Mouse (Mus musculus): ENCODE data around the gene Acsf3. TPM values are rescaled to one million over a fixed set of nuclear protein-coding genes. Genes with fewer than 3 reads are reported as not detected.

Gene Acsf3
- polyA plus RNA-seq (2015; fragmentation: Nextera tagmentation; extraction: Ambion mirVana) = 21.8 and 24.6 TPM in 2 replicates

- no peaks in the 10 kb centered on the region for H3K9me3 ChIP-seq
- peak; percentile 75 for ATAC-seq
- WGBS = 1% methylated on average over 50 of the region's 50 CpGs
Measured at GRCm38 (mm10) chr8:122775285-122776155, at the start of gene Acsf3. Gene Acsf3 (plus strand): TSS chr8:122775486.

GRCm38 (mm10) chr8:122726789-122727188 lies 48.5 kb upstream of the Acsf3 start:
- no peak overlapping the region for H3K9ac ChIP-seq
- H3K4me2 ChIP-seq (replicated peaks) = no peak overlapping the region
- H3K27me3 ChIP-seq (replicated peaks) = peaks cover 3% of the 10 kb centered on the region; the same call in 1 of the 2 replicates
- no peak overlapping the region for H3K27ac ChIP-seq
- WGBS = 55% methylated on average over 2 of the region's 2 CpGs
- H3K9me3 ChIP-seq = no peaks in the 10 kb centered on the region
- no peaks in the 10 kb centered on the region for H3K4me1 ChIP-seq (replicated peaks)
- ATAC-seq = peak; percentile 58; the same call in 1 of the 2 replicates
- H3K36me3 ChIP-seq = no peaks in the 10 kb centered on the region
- H3K4me3 ChIP-seq (replicated peaks) = no peak overlapping the region

More at GRCm38 (mm10) chr8:122775285-122776155, at the start of gene Acsf3:
- Histone ChIP-seq H3K9ac (peak within 1 kb of the TSS; percentile 82), H3K4me3 (replicated peaks) (peak within 1 kb of the TSS; percentile 87), H3K36me3 (no peaks in the 10 kb centered on the region), H3K27ac (no peak within 1 kb of the TSS), H3K27me3 (replicated peaks) (0 out of 2 replicates have a peak, but pooled peaks cover under 1% of the 10 kb centered on the region), H3K4me1 (replicated peaks) (peaks cover 6% of the 10 kb centered on the region; the same call in 1 of the 2 replicates), H3K4me2 (replicated peaks) (peak within 1 kb of the TSS; percentile 87)

GRCm38 (mm10) chr8:122727412-122727811 lies 47.9 kb upstream of the Acsf3 start:
- ATAC-seq = no peak
- 53% methylated on average over 5 of the region's 5 CpGs for WGBS
- no peak overlapping the region for H3K4me2 ChIP-seq (replicated peaks)

GRCm38 (mm10) chr8:122728630-122729029 lies 46.7 kb upstream of the Acsf3 start:
- no peak for ATAC-seq
- 26% methylated on average over 3 of the region's 3 CpGs for WGBS

More at GRCm38 (mm10) chr8:122727412-122727811, 47.9 kb upstream of the Acsf3 start:
- Histone ChIP-seq H3K36me3 (no peaks in the 10 kb centered on the region), H3K9ac (no peak overlapping the region), H3K27me3 (replicated peaks) (peaks cover 3% of the 10 kb centered on the region; the same call in 1 of the 2 replicates), H3K4me3 (replicated peaks) (no peak overlapping the region), H3K9me3 (no peaks in the 10 kb centered on the region), H3K4me1 (replicated peaks) (no peaks in the 10 kb centered on the region), H3K27ac (no peak overlapping the region)

GRCm38 (mm10) chr8:122735110-122735509 lies 40.2 kb upstream of the Acsf3 start:
- H3K27me3 ChIP-seq (replicated peaks) = 0 out of 2 replicates have a peak, but pooled peaks cover 2% of the 10 kb centered on the region
- WGBS = 77% methylated on average over 3 of the region's 3 CpGs
- ATAC-seq = no peak
- H3K9ac ChIP-seq = no peak overlapping the region
- H3K4me2 ChIP-seq (replicated peaks) = no peak overlapping the region
- H3K36me3 ChIP-seq = no peaks in the 10 kb centered on the region
- no peak overlapping the region for H3K4me3 ChIP-seq (replicated peaks)
- 0 out of 2 replicates have a peak, but pooled peaks cover 3% of the 10 kb centered on the region for H3K4me1 ChIP-seq (replicated peaks)
- H3K27ac ChIP-seq = no peak overlapping the region
- no peaks in the 10 kb centered on the region for H3K9me3 ChIP-seq

More at GRCm38 (mm10) chr8:122728630-122729029, 46.7 kb upstream of the Acsf3 start:
- Histone ChIP-seq H3K36me3 (no peaks in the 10 kb centered on the region), H3K4me3 (replicated peaks) (no peak overlapping the region), H3K9ac (no peak overlapping the region), H3K27me3 (replicated peaks) (peaks cover 3% of the 10 kb centered on the region; the same call in 1 of the 2 replicates), H3K4me1 (replicated peaks) (no peaks in the 10 kb centered on the region), H3K27ac (no peak overlapping the region), H3K4me2 (replicated peaks) (no peak overlapping the region), H3K9me3 (no peaks in the 10 kb centered on the region)

GRCm38 (mm10) chr8:122735542-122736473 lies 39.5 kb upstream of the Acsf3 start:
- Histone ChIP-seq H3K27ac (no peak overlapping the region), H3K4me2 (replicated peaks) (0 out of 2 replicates have a peak overlapping the region, but pooled peaks have one; percentile 9), H3K4me1 (replicated peaks) (0 out of 2 replicates have a peak, but pooled peaks cover 3% of the 10 kb centered on the region), H3K9ac (no peak overlapping the region), H3K27me3 (replicated peaks) (0 out of 2 replicates have a peak, but pooled peaks cover 7% of the 10 kb centered on the region), H3K9me3 (no peaks in the 10 kb centered on the region), H3K4me3 (replicated peaks) (no peak overlapping the region), H3K36me3 (no peaks in the 10 kb centered on the region)
- WGBS = 45% methylated on average over 19 of the region's 19 CpGs
- peak; percentile 75 for ATAC-seq

- ATAC-seq = no peak
- WGBS = 87% methylated on average over 11 of the region's 11 CpGs
- Histone ChIP-seq H3K9me3 (no peaks in the 10 kb centered on the region), H3K9ac (no peak overlapping the region), H3K4me2 (replicated peaks) (no peak overlapping the region), H3K4me3 (replicated peaks) (no peak overlapping the region), H3K27ac (no peak overlapping the region), H3K36me3 (no peaks in the 10 kb centered on the region), H3K27me3 (replicated peaks) (peaks cover 11% of the 10 kb centered on the region), H3K4me1 (replicated peaks) (0 out of 2 replicates have a peak, but pooled peaks cover 3% of the 10 kb centered on the region)
Measured at GRCm38 (mm10) chr8:122736623-122737022, 38.7 kb upstream of the Acsf3 start.

- WGBS = 47% methylated on average over 4 of the region's 4 CpGs
- no peak overlapping the region for H3K27ac ChIP-seq
- H3K9me3 ChIP-seq = no peaks in the 10 kb centered on the region
- no peak overlapping the region for H3K9ac ChIP-seq
- H3K4me1 ChIP-seq (replicated peaks) = 0 out of 2 replicates have a peak, but pooled peaks cover 3% of the 10 kb centered on the region
- H3K4me3 ChIP-seq (replicated peaks) = no peak overlapping the region
- no peak for ATAC-seq
- no peak overlapping the region for H3K4me2 ChIP-seq (replicated peaks)
- no peaks in the 10 kb centered on the region for H3K36me3 ChIP-seq
- peaks cover 15% of the 10 kb centered on the region for H3K27me3 ChIP-seq (replicated peaks)
Measured at GRCm38 (mm10) chr8:122737071-122737470, 38.2 kb upstream of the Acsf3 start.

- 0 out of 2 replicates have a peak, but pooled peaks cover 3% of the 10 kb centered on the region for H3K4me1 ChIP-seq (replicated peaks)
- no peak overlapping the region for H3K4me2 ChIP-seq (replicated peaks)
- H3K9ac ChIP-seq = no peak overlapping the region
- WGBS = 89% methylated on average over 6 of the region's 6 CpGs
- H3K36me3 ChIP-seq = no peaks in the 10 kb centered on the region
- no peak for ATAC-seq
- no peak overlapping the region for H3K27ac ChIP-seq
- H3K9me3 ChIP-seq = no peaks in the 10 kb centered on the region
- H3K27me3 ChIP-seq (replicated peaks) = peaks cover 19% of the 10 kb centered on the region
- H3K4me3 ChIP-seq (replicated peaks) = no peak overlapping the region
Measured at GRCm38 (mm10) chr8:122737886-122738285, 37.4 kb upstream of the Acsf3 start.

GRCm38 (mm10) chr8:122739102-122739725 lies 36.1 kb upstream of the Acsf3 start:
- WGBS = 25% methylated on average over 11 of the region's 11 CpGs
- Histone ChIP-seq H3K9me3 (no peaks in the 10 kb centered on the region), H3K4me1 (replicated peaks) (0 out of 2 replicates have a peak, but pooled peaks cover 3% of the 10 kb centered on the region), H3K36me3 (no peaks in the 10 kb centered on the region), H3K27me3 (replicated peaks) (peaks cover 24% of the 10 kb centered on the region), H3K4me2 (replicated peaks) (no peak overlapping the region), H3K27ac (no peak overlapping the region), H3K9ac (no peak overlapping the region), H3K4me3 (replicated peaks) (no peak overlapping the region)
- ATAC-seq = 0 out of 2 replicates have a peak, but pooled peaks have one; percentile 24

- Histone ChIP-seq H3K36me3 (no peaks in the 10 kb centered on the region), H3K27me3 (replicated peaks) (peaks cover 53% of the 10 kb centered on the region), H3K9ac (no peak overlapping the region)
Measured at GRCm38 (mm10) chr8:122742471-122742870, 32.8 kb upstream of the Acsf3 start.

More at GRCm38 (mm10) chr8:122742471-122742870, 32.8 kb upstream of the Acsf3 start:
- H3K4me3 ChIP-seq (replicated peaks) = no peak overlapping the region
- no peak overlapping the region for H3K27ac ChIP-seq
- H3K4me2 ChIP-seq (replicated peaks) = no peak overlapping the region
- no peaks in the 10 kb centered on the region for H3K9me3 ChIP-seq
- no peak for ATAC-seq
- H3K4me1 ChIP-seq (replicated peaks) = 0 out of 2 replicates have a peak, but pooled peaks cover 8% of the 10 kb centered on the region
- 22% methylated on average over 19 of the region's 19 CpGs for WGBS
